Mouse (Mus musculus) midbrain, embryonic 15.5 days (tissue): ENCODE measurements around the gene Map3k20. TPM values are rescaled to one million over a fixed set of nuclear protein-coding genes. Genes with fewer than 3 reads are reported as not detected.

ENCODE experiments used
- ATAC-seq: fragments of 200-750 bp; cut with Nextera tagmentation; replicated peaks from 2 replicates; pipeline ENCODE4 v1.8.0; 2017; ENCODE audit warnings: moderate TSS enrichment
- H3K27ac ChIP-seq: fragments of 300-500 bp; sonication (generic); 2 replicates; pipeline ENCODE4 v1.5.1; 2015; ENCODE audit warnings: mild to moderate bottlenecking, inconsistent platforms
- H3K27me3 ChIP-seq: fragments of 300-500 bp; sonication (generic); replicated peaks from 2 replicates; pipeline ENCODE4 v1.6.1; 2015; ENCODE audit warnings: inconsistent platforms
- H3K36me3 ChIP-seq: fragments of 300-500 bp; sonication (generic); replicated peaks from 2 replicates; pipeline ENCODE4 v1.6.1; 2015; ENCODE audit warnings: inconsistent platforms
- H3K4me1 ChIP-seq: fragments of 300-500 bp; sonication (generic); 2 replicates; pipeline ENCODE4 v1.6.1; 2015; ENCODE audit warnings: inconsistent platforms
- H3K4me2 ChIP-seq: fragments of 300-500 bp; sonication (generic); 2 replicates; pipeline ENCODE4 v1.6.1; 2015; ENCODE audit warnings: inconsistent platforms, mild to moderate bottlenecking, moderate library complexity
- H3K4me3 ChIP-seq: fragments of 300-500 bp; sonication (generic); 2 replicates; pipeline ENCODE4 v1.5.1; 2015; ENCODE audit warnings: mild to moderate bottlenecking, inconsistent platforms
- H3K9ac ChIP-seq: fragments of 300-500 bp; sonication (generic); 2 replicates; pipeline ENCODE4 v1.6.1; 2015; ENCODE audit warnings: mild to moderate bottlenecking, inconsistent platforms
- H3K9me3 ChIP-seq: fragments of 300-500 bp; sonication (generic); 2 replicates; pipeline ENCODE4 v1.6.1; 2016; ENCODE audit warnings: inconsistent platforms
- whole genome bisulfite sequencing: fragments of 180-500 bp; shearing (Covaris S2); methylation state at CpG from one replicate; pipeline ENCODE4 v1.1.7; 2015; ENCODE audit warnings: mixed read lengths; 5-methylcytosine and 5-hydroxymethylcytosine counted together
- polyA plus RNA-seq: library from polyadenylated mRNA; unstranded; fragments of >200 nt; fragmentation: Nextera tagmentation; extraction: Ambion mirVana; gene quantifications from 2 replicates; pipeline ENCODE4 v1.2.1, GENCODE M21; 2015

Map3k20 gene
- polyA plus RNA-seq, 1 experiment from 2014 or later, result 5.0 TPM

DNA sequence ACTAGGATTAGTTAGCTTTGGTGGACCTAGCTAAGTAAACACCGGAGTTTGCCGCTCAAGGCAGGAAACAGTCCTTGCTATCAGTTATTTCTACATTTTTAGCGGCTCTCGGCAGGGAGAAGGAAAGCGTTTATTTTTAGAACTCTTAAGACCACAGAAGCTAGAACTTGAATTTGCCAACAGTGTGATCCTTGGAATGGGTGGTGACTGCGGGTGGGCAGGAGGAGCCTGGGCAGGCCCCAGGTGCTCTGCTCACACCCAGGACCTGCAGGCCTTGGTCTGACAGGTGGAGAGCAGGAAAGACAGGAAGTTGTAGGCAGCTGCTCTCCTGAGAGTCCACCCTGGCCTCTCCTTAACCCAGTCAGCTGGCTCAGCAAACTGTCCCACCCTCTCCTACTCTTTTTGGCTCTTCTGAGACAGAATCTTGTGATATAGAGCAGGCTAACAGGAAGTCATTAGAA lies 83.7 kb downstream of the Map3k20 start:
- Histone ChIP-seq H3K27ac (no peak overlapping the region), H3K36me3 (no peaks in the 10 kb centered on the region), H3K4me2 (no peak overlapping the region), H3K9ac (no peak overlapping the region), H3K4me3 (no peak overlapping the region), H3K9me3 (no peaks in the 10 kb centered on the region), H3K4me1 (no peaks in the 10 kb centered on the region), H3K27me3 (no peaks in the 10 kb centered on the region)
- no peak for ATAC-seq
- 80% methylated on average over 6 of the region's 6 CpGs for WGBS

GRCm38 (mm10) chr2:72372136-72372535 lies 86.7 kb downstream of the Map3k20 start:
- no peak overlapping the region for H3K4me3 ChIP-seq
- ATAC-seq, result no peak
- no peak overlapping the region for H3K27ac ChIP-seq
- no peak overlapping the region for H3K4me2 ChIP-seq
- no peak overlapping the region for H3K9ac ChIP-seq
- WGBS, result 83% methylated on average over 13 of the region's 13 CpGs
- no peaks in the 10 kb centered on the region for H3K36me3 ChIP-seq
- H3K4me1 ChIP-seq, result 0 out of 2 replicates have a peak, but pooled peaks cover 2% of the 10 kb centered on the region
- no peaks in the 10 kb centered on the region for H3K9me3 ChIP-seq
- H3K27me3 ChIP-seq, result no peaks in the 10 kb centered on the region

- Histone ChIP-seq H3K4me3 (no peak overlapping the region), H3K27ac (no peak overlapping the region), H3K4me2 (no peak overlapping the region), H3K27me3 (no peaks in the 10 kb centered on the region), H3K4me1 (0 out of 2 replicates have a peak, but pooled peaks cover 2% of the 10 kb centered on the region), H3K9ac (no peak overlapping the region), H3K36me3 (no peaks in the 10 kb centered on the region), H3K9me3 (no peaks in the 10 kb centered on the region)
- ATAC-seq, result no peak
- WGBS, result 91% methylated on average over 3 of the region's 3 CpGs
Observed at GRCm38 (mm10) chr2:72374076-72374475, 88.6 kb downstream of the Map3k20 start.

- H3K9me3 ChIP-seq, result no peaks in the 10 kb centered on the region
- H3K36me3 ChIP-seq, result no peaks in the 10 kb centered on the region
- no peak overlapping the region for H3K4me3 ChIP-seq
- no peak overlapping the region for H3K4me2 ChIP-seq
- H3K27me3 ChIP-seq, result no peaks in the 10 kb centered on the region
- no peak overlapping the region for H3K9ac ChIP-seq
- H3K27ac ChIP-seq, result no peak overlapping the region
- 84% methylated on average over 3 of the region's 3 CpGs for WGBS
- 0 out of 2 replicates have a peak, but pooled peaks cover 2% of the 10 kb centered on the region for H3K4me1 ChIP-seq
- no peak for ATAC-seq
Observed at GRCm38 (mm10) chr2:72375877-72376276, 90.4 kb downstream of the Map3k20 start.

GRCm38 (mm10) chr2:72376946-72377345 lies 91.5 kb downstream of the Map3k20 start:
- WGBS, result 71% methylated on average over 5 of the region's 5 CpGs
- H3K4me2 ChIP-seq, result no peak overlapping the region
- no peaks in the 10 kb centered on the region for H3K27me3 ChIP-seq
- 0 out of 2 replicates have a peak, but pooled peaks cover 2% of the 10 kb centered on the region for H3K4me1 ChIP-seq
- H3K9me3 ChIP-seq, result no peaks in the 10 kb centered on the region
- H3K9ac ChIP-seq, result no peak overlapping the region
- ATAC-seq, result no peak
- H3K27ac ChIP-seq, result no peak overlapping the region
- H3K4me3 ChIP-seq, result no peak overlapping the region
- no peaks in the 10 kb centered on the region for H3K36me3 ChIP-seq

DNA sequence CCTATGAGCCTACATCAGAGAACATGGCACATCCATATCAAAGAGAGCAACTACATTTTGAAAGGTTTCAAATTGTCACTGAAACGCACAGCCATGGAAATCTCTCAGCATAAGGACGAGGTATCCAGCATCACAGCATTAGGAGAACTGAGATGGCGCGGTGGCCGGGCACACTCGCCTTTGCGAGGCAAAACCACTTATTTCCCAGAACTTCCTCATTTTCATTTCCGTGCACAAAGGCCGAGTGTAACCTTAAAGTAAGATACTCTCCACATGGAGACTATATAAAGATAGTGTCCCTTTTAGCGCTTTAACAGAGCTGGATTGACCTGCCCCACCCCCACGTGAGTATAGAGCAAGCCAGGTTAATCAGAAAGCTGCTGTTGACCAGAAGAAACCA lies 94.0 kb downstream of the Map3k20 start:
- Histone ChIP-seq H3K9me3 (no peaks in the 10 kb centered on the region), H3K27me3 (no peaks in the 10 kb centered on the region), H3K4me1 (0 out of 2 replicates have a peak, but pooled peaks cover 2% of the 10 kb centered on the region), H3K4me3 (no peak overlapping the region), H3K36me3 (no peaks in the 10 kb centered on the region), H3K4me2 (no peak overlapping the region), H3K27ac (no peak overlapping the region), H3K9ac (no peak overlapping the region)
- WGBS, result 90% methylated on average over 11 of the region's 11 CpGs
- ATAC-seq, result no peak

DNA sequence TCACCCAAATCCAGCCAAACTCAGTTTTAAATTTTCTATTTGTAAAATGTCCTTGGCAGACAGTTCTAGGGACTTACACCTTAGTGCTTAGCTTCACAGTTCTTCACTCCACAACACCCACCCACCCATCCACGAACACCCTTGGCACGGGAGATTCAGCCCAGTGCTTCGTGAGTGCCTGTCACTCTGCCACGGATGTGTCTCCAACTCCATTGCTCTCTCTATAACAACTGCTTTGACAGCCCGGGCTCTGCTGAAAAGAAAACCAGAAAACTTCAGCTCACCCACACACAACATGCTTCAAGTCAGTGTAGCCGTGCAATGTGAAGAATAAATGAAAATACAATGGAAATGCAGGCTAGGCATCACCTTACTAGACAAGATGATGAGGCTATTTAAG lies 97.2 kb downstream of the Map3k20 start:
- no peak overlapping the region for H3K27ac ChIP-seq
- H3K9me3 ChIP-seq, result no peaks in the 10 kb centered on the region
- no peak overlapping the region for H3K4me2 ChIP-seq
- no peaks in the 10 kb centered on the region for H3K36me3 ChIP-seq
- no peak overlapping the region for H3K4me3 ChIP-seq
- 82% methylated on average over 6 of the region's 6 CpGs for WGBS
- H3K27me3 ChIP-seq, result no peaks in the 10 kb centered on the region
- no peaks in the 10 kb centered on the region for H3K4me1 ChIP-seq
- no peak overlapping the region for H3K9ac ChIP-seq
- no peak for ATAC-seq

GRCm38 (mm10) chr2:72383321-72383720 lies 97.9 kb downstream of the Map3k20 start:
- WGBS, result 78% methylated on average over 11 of the region's 11 CpGs
- ATAC-seq, result no peak
- Histone ChIP-seq H3K27ac (no peak overlapping the region), H3K36me3 (no peaks in the 10 kb centered on the region), H3K4me3 (no peak overlapping the region), H3K4me2 (no peak overlapping the region), H3K4me1 (no peaks in the 10 kb centered on the region), H3K27me3 (no peaks in the 10 kb centered on the region), H3K9me3 (no peaks in the 10 kb centered on the region), H3K9ac (no peak overlapping the region)

- Histone ChIP-seq H3K27ac (no peak overlapping the region), H3K9ac (no peak overlapping the region), H3K9me3 (no peaks in the 10 kb centered on the region), H3K4me1 (peaks cover 8% of the 10 kb centered on the region), H3K4me2 (no peak overlapping the region), H3K4me3 (no peak overlapping the region), H3K36me3 (no peaks in the 10 kb centered on the region), H3K27me3 (no peaks in the 10 kb centered on the region)
- ATAC-seq, result no peak
- WGBS, result 89% methylated on average over 13 of the region's 13 CpGs
Observed at GRCm38 (mm10) chr2:72389411-72389810, 104.0 kb downstream of the Map3k20 start.

GRCm38 (mm10) chr2:72389942-72390341 lies 104.5 kb downstream of the Map3k20 start:
- Histone ChIP-seq H3K4me1 (peaks cover 8% of the 10 kb centered on the region), H3K36me3 (no peaks in the 10 kb centered on the region), H3K27me3 (no peaks in the 10 kb centered on the region), H3K9me3 (no peaks in the 10 kb centered on the region), H3K4me3 (no peak overlapping the region), H3K9ac (no peak overlapping the region), H3K4me2 (no peak overlapping the region), H3K27ac (no peak overlapping the region)
- 26% methylated on average over 9 of the region's 9 CpGs for WGBS
- ATAC-seq, result no peak

- Histone ChIP-seq H3K4me2 (no peak overlapping the region), H3K27me3 (no peaks in the 10 kb centered on the region), H3K4me1 (peaks cover 8% of the 10 kb centered on the region), H3K9me3 (no peaks in the 10 kb centered on the region), H3K27ac (no peak overlapping the region), H3K4me3 (no peak overlapping the region), H3K9ac (no peak overlapping the region), H3K36me3 (no peaks in the 10 kb centered on the region)
- ATAC-seq, result no peak
- 77% methylated on average over 6 of the region's 6 CpGs for WGBS
Observed at GRCm38 (mm10) chr2:72390474-72390873, 105.0 kb downstream of the Map3k20 start.

- Histone ChIP-seq H3K9ac (no peak overlapping the region), H3K27me3 (no peaks in the 10 kb centered on the region), H3K9me3 (no peaks in the 10 kb centered on the region), H3K36me3 (no peaks in the 10 kb centered on the region), H3K4me3 (no peak overlapping the region), H3K27ac (no peak overlapping the region), H3K4me2 (peak overlapping the region; percentile 27; the same call in 1 of the 2 replicates), H3K4me1 (peaks cover 8% of the 10 kb centered on the region)
- 27% methylated on average over 4 of the region's 4 CpGs for WGBS
- no peak; the same call in 1 of the 2 replicates for ATAC-seq
Observed at GRCm38 (mm10) chr2:72391024-72391423, 105.6 kb downstream of the Map3k20 start.

GRCm38 (mm10) chr2:72391721-72392120 lies 106.3 kb downstream of the Map3k20 start:
- Histone ChIP-seq H3K4me1 (peaks cover 8% of the 10 kb centered on the region), H3K4me3 (no peak overlapping the region), H3K9ac (no peak overlapping the region), H3K9me3 (no peaks in the 10 kb centered on the region), H3K36me3 (no peaks in the 10 kb centered on the region), H3K4me2 (no peak overlapping the region), H3K27ac (no peak overlapping the region), H3K27me3 (no peaks in the 10 kb centered on the region)
- no peak for ATAC-seq
- 96% methylated on average over 2 of the region's 2 CpGs for WGBS
